Mouse (Mus musculus) heart, embryonic 13.5 days (tissue): ENCODE measurements around the gene Actr10. TPM values are rescaled to one million over a fixed set of nuclear protein-coding genes. Genes with fewer than 3 reads are reported as not detected.

Source experiments
- ATAC-seq: fragments of 200-750 bp; cut with Nextera tagmentation; 2 replicates; pipeline ENCODE4 v1.8.0; 2017; ENCODE audit warnings: moderate TSS enrichment; ENCODE audit not compliant: insufficient number of reproducible peaks, low FRiP score, low TSS enrichment; ENCODE audit errors: extremely low read depth
- H3K27ac ChIP-seq: fragments of 300-500 bp; sonication (generic); replicated peaks from 2 replicates; pipeline ENCODE4 v1.5.1; 2015; ENCODE audit warnings: moderate library complexity, mild to moderate bottlenecking, inconsistent platforms
- H3K27me3 ChIP-seq: fragments of 300-500 bp; sonication (generic); replicated peaks from 2 replicates; pipeline ENCODE4 v1.6.1; 2015; ENCODE audit warnings: mild to moderate bottlenecking, inconsistent platforms
- H3K36me3 ChIP-seq: fragments of 300-500 bp; sonication (generic); 2 replicates; pipeline ENCODE4 v1.6.1; 2015; ENCODE audit warnings: mild to moderate bottlenecking, inconsistent platforms
- H3K4me1 ChIP-seq: fragments of 300-500 bp; sonication (generic); 2 replicates; pipeline ENCODE4 v1.6.1; 2015; ENCODE audit warnings: inconsistent platforms
- H3K4me2 ChIP-seq: fragments of 300-500 bp; sonication (generic); 2 replicates; pipeline ENCODE4 v1.6.1; 2015; ENCODE audit warnings: inconsistent platforms, mild to moderate bottlenecking, moderate library complexity
- H3K4me3 ChIP-seq: fragments of 300-500 bp; sonication (generic); 2 replicates; pipeline ENCODE4 v1.5.1; 2015; ENCODE audit warnings: moderate library complexity, mild to moderate bottlenecking, inconsistent platforms
- H3K9ac ChIP-seq: fragments of 300-500 bp; sonication (generic); 2 replicates; pipeline ENCODE4 v1.6.1; 2015; ENCODE audit warnings: inconsistent platforms, mild to moderate bottlenecking, moderate library complexity
- H3K9me3 ChIP-seq: fragments of 300-500 bp; sonication (generic); 2 replicates; pipeline ENCODE4 v1.6.1; 2016; ENCODE audit warnings: inconsistent platforms
- WGBS: fragments of 180-500 bp; shearing (Covaris S2); methylation state at CpG from one replicate; pipeline ENCODE4 v1.1.7; 2015; ENCODE audit warnings: mixed read lengths; 5-methylcytosine and 5-hydroxymethylcytosine counted together
- polyA plus RNA-seq: library from polyadenylated mRNA; unstranded; fragments of >200 nt; fragmentation: Nextera tagmentation; extraction: Ambion mirVana; gene quantifications from 2 replicates; pipeline ENCODE4 v1.2.1, GENCODE M21; 2015

Actr10 gene
- 181 and 194 TPM in 2 replicates for polyA plus RNA-seq

- H3K9me3 ChIP-seq: peaks cover 6% of the 10 kb centered on the region; the same call in 1 of the 2 replicates
- under 1% methylated on average over 59 of the region's 59 CpGs for WGBS
- peaks cover 26% of the 10 kb centered on the region for H3K36me3 ChIP-seq
- peaks cover 9% of the 10 kb centered on the region for H3K4me1 ChIP-seq
- H3K9ac ChIP-seq: peak within 1 kb of the TSS; percentile 90
- peak within 1 kb of the TSS; percentile 74 for H3K4me3 ChIP-seq
- peak within 1 kb of the TSS; percentile 94 for H3K27ac ChIP-seq
- ATAC-seq: peak; percentile 91
- H3K27me3 ChIP-seq: no peaks in the 10 kb centered on the region
- H3K4me2 ChIP-seq: peak within 1 kb of the TSS; percentile 84
Observed at GRCm38 (mm10) chr12:70937571-70938384, at the start of gene Actr10. Gene Actr10, plus strand, starts transcription at chr12:70937857.

- no peak overlapping the region for H3K9ac ChIP-seq
- ATAC-seq: no peak
- no peaks in the 10 kb centered on the region for H3K9me3 ChIP-seq
- H3K4me3 ChIP-seq: no peak overlapping the region
- no peaks in the 10 kb centered on the region for H3K27me3 ChIP-seq
- peaks cover 91% of the 10 kb centered on the region for H3K36me3 ChIP-seq
- H3K4me2 ChIP-seq: no peak overlapping the region
- WGBS: 69% methylated on average over 5 of the region's 5 CpGs
- peaks cover 4% of the 10 kb centered on the region; the same call in 1 of the 2 replicates for H3K4me1 ChIP-seq
- no peak overlapping the region for H3K27ac ChIP-seq
Observed at GRCm38 (mm10) chr12:70890405-70890804, 47.3 kb upstream of the Actr10 start.

- WGBS: 86% methylated on average over 8 of the region's 8 CpGs
- Histone ChIP-seq H3K4me1 (peaks cover 4% of the 10 kb centered on the region; the same call in 1 of the 2 replicates), H3K27me3 (no peaks in the 10 kb centered on the region), H3K36me3 (peaks cover 88% of the 10 kb centered on the region), H3K4me2 (no peak overlapping the region), H3K27ac (no peak overlapping the region), H3K9ac (no peak overlapping the region), H3K4me3 (no peak overlapping the region), H3K9me3 (no peaks in the 10 kb centered on the region)
- ATAC-seq: no peak
Observed at GRCm38 (mm10) chr12:70890874-70891470, 46.7 kb upstream of the Actr10 start.

- Histone ChIP-seq H3K4me3 (no peak overlapping the region), H3K36me3 (peaks cover 96% of the 10 kb centered on the region), H3K9me3 (no peaks in the 10 kb centered on the region), H3K27me3 (no peaks in the 10 kb centered on the region), H3K4me1 (no peaks in the 10 kb centered on the region), H3K4me2 (no peak overlapping the region), H3K27ac (no peak overlapping the region), H3K9ac (no peak overlapping the region)
- WGBS: 78% methylated on average over 7 of the region's 7 CpGs
- ATAC-seq: no peak
Observed at GRCm38 (mm10) chr12:70895275-70895674, 42.4 kb upstream of the Actr10 start.

- Histone ChIP-seq H3K4me2 (no peak overlapping the region), H3K27me3 (no peaks in the 10 kb centered on the region), H3K27ac (no peak overlapping the region), H3K9ac (no peak overlapping the region), H3K4me3 (no peak overlapping the region), H3K36me3 (peaks cover 95% of the 10 kb centered on the region), H3K9me3 (no peaks in the 10 kb centered on the region), H3K4me1 (no peaks in the 10 kb centered on the region)
- ATAC-seq: no peak
- 89% methylated on average over 10 of the region's 10 CpGs for WGBS
Observed at GRCm38 (mm10) chr12:70896068-70896467, 41.6 kb upstream of the Actr10 start.

- WGBS: 83% methylated on average over 8 of the region's 8 CpGs
- no peaks in the 10 kb centered on the region for H3K27me3 ChIP-seq
Observed at GRCm38 (mm10) chr12:70897434-70897833, 40.2 kb upstream of the Actr10 start.

GRCm38 (mm10) chr12:70898450-70898849, 39.2 kb upstream of the Actr10 start:
- no peak for ATAC-seq
- Histone ChIP-seq H3K9ac (no peak overlapping the region), H3K4me2 (no peak overlapping the region), H3K36me3 (peaks cover 93% of the 10 kb centered on the region), H3K9me3 (no peaks in the 10 kb centered on the region), H3K4me3 (no peak overlapping the region), H3K4me1 (no peaks in the 10 kb centered on the region), H3K27ac (no peak overlapping the region), H3K27me3 (no peaks in the 10 kb centered on the region)
- WGBS: 80% methylated on average over 8 of the region's 8 CpGs

More at GRCm38 (mm10) chr12:70897434-70897833, 40.2 kb upstream of the Actr10 start:
- H3K4me1 ChIP-seq: no peaks in the 10 kb centered on the region
- H3K36me3 ChIP-seq: peaks cover 93% of the 10 kb centered on the region
- H3K4me3 ChIP-seq: no peak overlapping the region
- no peaks in the 10 kb centered on the region for H3K9me3 ChIP-seq
- no peak for ATAC-seq
- no peak overlapping the region for H3K4me2 ChIP-seq
- no peak overlapping the region for H3K9ac ChIP-seq
- H3K27ac ChIP-seq: no peak overlapping the region

- no peak for ATAC-seq
- Histone ChIP-seq H3K9me3 (no peaks in the 10 kb centered on the region), H3K4me1 (peaks cover 16% of the 10 kb centered on the region), H3K4me2 (no peak overlapping the region), H3K4me3 (no peak overlapping the region), H3K27ac (no peak overlapping the region), H3K9ac (no peak overlapping the region), H3K36me3 (peaks cover 46% of the 10 kb centered on the region), H3K27me3 (no peaks in the 10 kb centered on the region; the same call in 1 of the 2 replicates)
- WGBS: 82% methylated on average over 10 of the region's 10 CpGs
Observed at GRCm38 (mm10) chr12:70904471-70904870, 33.2 kb upstream of the Actr10 start.

- WGBS: 61% methylated on average over 9 of the region's 9 CpGs
- Histone ChIP-seq H3K4me2 (no peak overlapping the region), H3K4me3 (no peak overlapping the region), H3K27me3 (no peaks in the 10 kb centered on the region; the same call in 1 of the 2 replicates), H3K27ac (no peak overlapping the region), H3K9me3 (no peaks in the 10 kb centered on the region), H3K9ac (no peak overlapping the region), H3K4me1 (peaks cover 21% of the 10 kb centered on the region), H3K36me3 (peaks cover 24% of the 10 kb centered on the region)
- ATAC-seq: no peak
Observed at GRCm38 (mm10) chr12:70906867-70907266, 30.8 kb upstream of the Actr10 start.

- peak overlapping the region; percentile 33; the same call in 1 of the 2 replicates for H3K27ac ChIP-seq
- 47% methylated on average over 11 of the region's 11 CpGs for WGBS
- peaks cover 2% of the 10 kb centered on the region; the same call in 1 of the 2 replicates for H3K27me3 ChIP-seq
- H3K4me3 ChIP-seq: no peak overlapping the region
- peaks cover 18% of the 10 kb centered on the region for H3K36me3 ChIP-seq
- H3K4me2 ChIP-seq: peak overlapping the region; percentile 12
- ATAC-seq: no peak
- peaks cover 21% of the 10 kb centered on the region for H3K4me1 ChIP-seq
- no peaks in the 10 kb centered on the region for H3K9me3 ChIP-seq
- H3K9ac ChIP-seq: no peak overlapping the region
Observed at GRCm38 (mm10) chr12:70907651-70908050, 30.0 kb upstream of the Actr10 start.

- Histone ChIP-seq H3K4me2 (peak overlapping the region; percentile 12), H3K4me1 (peaks cover 21% of the 10 kb centered on the region), H3K9ac (no peak overlapping the region), H3K36me3 (peaks cover 13% of the 10 kb centered on the region), H3K4me3 (no peak overlapping the region), H3K9me3 (no peaks in the 10 kb centered on the region), H3K27me3 (peaks cover 2% of the 10 kb centered on the region; the same call in 1 of the 2 replicates), H3K27ac (peak overlapping the region; percentile 33; the same call in 1 of the 2 replicates)
- 63% methylated on average over 4 of the region's 4 CpGs for WGBS
- no peak for ATAC-seq
Observed at GRCm38 (mm10) chr12:70908076-70908475, 29.6 kb upstream of the Actr10 start.
